Mouse (Mus musculus): ENCODE data around the gene Frs2. TPM values are rescaled to one million over a fixed set of nuclear protein-coding genes. Genes with fewer than 3 reads are reported as not detected.
A peak's percentile ranks its signal among the peaks of the same experiment; 100 is the strongest.
"Not testable (repeated sequence)": the region's sequence is repeated elsewhere in the genome, so short reads cannot be mapped to it uniquely, and the experiment has no call there.

Frs2 gene
- total RNA-seq, 2 experiments from 2014 or later = 28.3 to 29.3 TPM

DNA sequence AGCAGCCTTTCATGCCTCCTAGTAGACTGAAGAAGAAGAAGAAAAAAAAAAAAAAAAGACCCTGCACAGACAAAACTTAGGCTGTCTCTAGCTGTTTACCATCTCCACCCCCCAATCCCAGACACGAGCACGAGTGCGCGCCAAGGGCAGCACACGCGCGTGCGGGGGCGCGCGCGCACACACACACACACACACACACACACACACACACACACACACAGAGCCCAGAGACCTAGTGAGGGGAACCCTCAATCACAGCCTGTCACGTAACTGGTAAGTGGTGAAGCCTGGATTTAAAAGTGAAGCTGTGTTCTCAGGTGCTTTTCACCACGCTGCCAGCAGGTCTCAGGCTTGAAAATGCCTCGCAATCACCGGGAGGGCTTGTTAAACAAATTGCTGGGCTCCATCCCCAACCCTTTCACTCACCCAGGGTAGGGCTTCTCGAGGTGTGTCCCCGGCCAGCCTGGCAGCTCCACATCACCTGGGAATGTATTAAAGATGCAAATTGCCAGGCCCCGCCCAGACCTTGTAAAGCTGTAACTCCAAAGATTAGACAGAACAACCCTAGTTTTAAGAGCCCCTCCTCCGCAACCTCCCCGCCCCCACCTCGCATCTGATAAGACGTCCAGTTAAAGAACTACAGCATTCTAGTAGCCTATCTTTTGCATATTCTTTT, 1.7 kb upstream of the Frs2 start:
- no peak for DNase-seq (ENCODE audit: low spot score in 2 of 2)
- intact Hi-C loops (cut with DNase I) = loop anchor here (5.0 kb wide), 2 partner anchors 57 to 88 kb away; partner anchors contain the start of gene Cct2

GRCm38 (mm10) chr10:117149241-117149640, 907 bp upstream of the Frs2 start:
- intact Hi-C loops (cut with DNase I) = loop anchor here (5.0 kb wide), 2 partner anchors 58 to 87 kb away; partner anchors contain the start of gene Cct2
- DNase-seq (ENCODE audit: low spot score in 2 of 2) = no peak

- DNase-seq (ENCODE audit: low spot score in 2 of 2) = no peak
- intact Hi-C loops (cut with DNase I) = loop anchor here (5.0 kb wide), 2 partner anchors 60 to 85 kb away; partner anchors contain the start of gene Cct2
Measured at GRCm38 (mm10) chr10:117147463-117148360, 622 bp downstream of the Frs2 start.

DNA sequence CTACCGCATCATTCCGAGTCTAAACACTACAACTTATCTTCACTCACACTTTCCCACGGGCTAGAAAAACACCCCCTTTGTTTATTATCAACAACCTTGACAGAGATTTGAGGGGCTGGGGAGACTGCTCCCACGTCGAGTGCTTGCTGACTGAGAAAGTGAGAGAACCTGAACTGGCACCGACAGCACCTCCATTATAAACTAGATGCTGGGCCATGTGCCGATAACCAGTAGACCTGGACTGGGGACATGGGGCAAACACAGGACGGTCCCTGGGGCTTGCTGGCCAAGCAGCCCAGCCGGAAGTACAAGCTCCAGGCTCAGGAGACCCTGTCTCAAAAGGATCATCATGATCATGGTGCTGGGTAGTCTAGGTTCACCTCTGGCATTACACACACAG, 1.9 kb downstream of the Frs2 start:
- intact Hi-C loops (cut with DNase I) = loop anchor here (5.0 kb wide), 2 partner anchors 61 to 84 kb away; partner anchors contain the start of gene Cct2
- no peak for DNase-seq (ENCODE audit: low spot score in 2 of 2)

DNA sequence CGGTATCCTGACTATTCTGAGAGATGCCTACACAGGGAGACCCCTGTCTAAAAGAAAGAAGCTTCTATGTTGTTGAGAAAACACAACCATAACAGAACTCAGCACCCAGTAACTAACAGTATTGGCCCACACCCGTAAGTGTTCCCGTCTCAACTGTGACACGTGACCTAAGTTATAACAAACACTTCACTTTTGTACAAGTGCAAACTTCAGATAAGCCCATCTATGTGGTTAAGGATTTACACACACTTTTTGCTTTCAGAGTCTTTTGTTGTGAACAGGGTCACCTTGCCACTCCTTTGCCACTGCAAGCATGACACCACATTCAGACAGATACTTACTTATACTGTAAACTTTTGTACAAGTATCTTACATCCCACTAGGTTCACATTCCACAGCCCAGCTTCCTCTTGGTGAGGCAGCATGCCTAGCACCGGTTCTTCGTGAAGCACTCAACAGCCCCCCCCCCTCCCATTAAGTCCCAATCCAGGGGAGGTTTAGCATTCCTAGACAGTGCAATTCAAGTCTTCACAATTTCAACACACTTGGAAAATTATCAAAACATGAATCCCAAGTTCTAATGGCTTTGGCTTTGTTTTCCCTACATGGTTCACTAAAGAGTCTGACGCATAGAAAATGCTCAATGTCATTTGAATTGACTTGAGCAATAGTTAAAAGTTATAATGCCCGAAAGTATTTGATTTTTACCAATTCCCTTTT, 2.6 kb downstream of the Frs2 start:
- intact Hi-C loops (cut with DNase I) = loop anchor here (5.0 kb wide), 2 partner anchors 62 to 83 kb away; partner anchors contain the start of gene Cct2
- no peak for DNase-seq (ENCODE audit: low spot score in 2 of 2)

DNA sequence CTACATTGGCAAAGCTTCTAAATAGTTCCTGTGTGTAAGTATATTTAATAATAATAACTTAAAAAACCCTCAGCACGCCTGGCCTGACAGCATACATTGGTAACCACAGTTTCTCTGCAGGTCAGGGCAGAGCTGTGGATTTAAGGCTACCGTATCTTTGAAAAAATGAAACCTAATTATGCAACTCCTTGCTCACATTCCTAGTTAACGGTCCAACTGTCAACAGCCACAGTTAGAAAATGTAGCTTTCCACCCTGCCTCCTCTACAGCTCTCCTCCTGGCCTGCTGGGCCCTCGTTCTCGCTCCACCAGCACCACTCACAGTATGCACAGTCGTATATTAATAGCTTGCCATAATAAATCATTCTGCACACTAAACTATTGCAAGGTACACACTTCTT, 3.7 kb downstream of the Frs2 start:
- intact Hi-C loops (cut with DNase I) = loop anchor here (5.0 kb wide), 2 partner anchors 63 to 82 kb away; partner anchors contain the start of gene Cct2
- no peak for DNase-seq (ENCODE audit: low spot score in 2 of 2)

GRCm38 (mm10) chr10:117144071-117144470, 4.3 kb downstream of the Frs2 start:
- DNase-seq (ENCODE audit: low spot score in 2 of 2) = no peak
- intact Hi-C loops (cut with DNase I) = no loop called here

- no peak for DNase-seq (ENCODE audit: low spot score in 2 of 2)
- intact Hi-C loops (cut with DNase I) = no loop called here
Measured at GRCm38 (mm10) chr10:117143311-117143710, 5.0 kb downstream of the Frs2 start.

DNA sequence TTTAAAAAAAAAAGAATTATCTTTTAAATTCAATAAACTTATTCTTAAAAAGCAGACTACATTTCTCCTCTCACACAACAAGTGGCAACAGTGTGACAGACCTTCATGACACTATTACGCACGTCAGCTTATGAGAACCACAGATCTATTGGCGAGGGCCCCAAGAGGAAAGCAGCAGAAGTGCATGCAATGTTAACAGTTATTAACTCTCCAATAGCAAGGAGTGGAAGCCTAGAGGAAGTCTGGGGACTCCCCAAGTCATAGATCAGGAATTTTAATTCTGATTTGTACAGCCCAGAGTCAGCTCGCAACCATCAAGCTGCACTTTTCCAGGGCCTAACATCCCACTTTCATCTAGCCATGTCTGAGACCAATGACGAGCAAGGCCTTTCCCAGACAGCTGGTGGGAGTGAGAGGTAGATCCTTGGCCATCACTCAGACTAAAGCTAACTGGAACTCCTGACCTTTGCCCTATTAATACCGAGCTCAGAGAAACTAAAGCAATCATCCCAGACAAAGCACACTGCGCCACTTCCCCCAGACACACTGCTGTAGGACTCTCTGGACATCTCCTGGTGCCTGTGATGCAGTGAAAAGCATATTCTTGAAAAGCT, 6.3 kb downstream of the Frs2 start:
- DNase-seq (ENCODE audit: low spot score in 2 of 2) = no peak
- intact Hi-C loops (cut with DNase I) = no loop called here

DNA sequence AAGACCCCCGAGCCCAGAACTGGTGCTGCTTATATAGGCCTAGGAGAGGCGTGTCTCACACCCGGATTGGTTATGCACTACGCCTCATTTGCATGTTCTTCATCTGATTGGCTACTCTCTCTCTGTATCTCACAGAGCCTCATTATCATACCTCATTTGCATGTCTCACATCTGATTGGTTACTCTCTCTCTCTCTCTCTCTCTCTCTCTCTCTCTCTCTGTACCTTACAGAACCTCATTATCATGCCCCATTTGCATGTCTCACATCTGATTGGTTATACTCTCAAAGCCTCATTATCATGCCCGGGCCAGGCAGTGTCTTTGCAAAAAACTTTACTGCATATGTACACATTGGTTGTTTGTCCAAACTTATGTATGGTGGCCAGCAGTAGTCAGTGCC, 16.8 kb downstream of the Frs2 start:
- DNase-seq (ENCODE audit: low spot score in 2 of 2); intact Hi-C loops (cut with DNase I): not testable (repeated sequence)

DNA sequence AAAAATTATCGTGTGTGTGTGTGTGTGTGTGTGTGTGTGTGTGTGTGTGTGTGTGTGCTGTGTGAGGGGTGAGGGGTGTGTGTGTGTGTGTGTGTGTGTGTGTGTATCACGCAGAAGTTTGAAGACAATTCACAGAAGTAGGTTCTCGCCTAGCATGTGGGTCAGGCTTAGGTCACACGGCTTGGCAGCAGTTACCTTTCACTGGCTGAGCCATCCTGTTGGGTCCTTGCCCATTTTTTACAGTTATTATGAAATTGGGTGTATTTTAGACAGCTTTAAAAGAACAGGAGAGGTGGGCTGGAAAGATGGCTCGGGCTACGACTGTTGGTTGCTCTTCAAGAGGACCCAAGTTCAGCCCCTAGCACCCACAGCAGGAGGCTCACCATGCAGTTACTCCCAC, 18.3 kb downstream of the Frs2 start:
- DNase-seq (ENCODE audit: low spot score in 2 of 2) = no peak
- intact Hi-C loops (cut with DNase I) = no loop called here

GRCm38 (mm10) chr10:117128693-117129092, 19.6 kb downstream of the Frs2 start:
- intact Hi-C loops (cut with DNase I) = no loop called here
- DNase-seq (ENCODE audit: low spot score in 2 of 2) = no peak

DNA sequence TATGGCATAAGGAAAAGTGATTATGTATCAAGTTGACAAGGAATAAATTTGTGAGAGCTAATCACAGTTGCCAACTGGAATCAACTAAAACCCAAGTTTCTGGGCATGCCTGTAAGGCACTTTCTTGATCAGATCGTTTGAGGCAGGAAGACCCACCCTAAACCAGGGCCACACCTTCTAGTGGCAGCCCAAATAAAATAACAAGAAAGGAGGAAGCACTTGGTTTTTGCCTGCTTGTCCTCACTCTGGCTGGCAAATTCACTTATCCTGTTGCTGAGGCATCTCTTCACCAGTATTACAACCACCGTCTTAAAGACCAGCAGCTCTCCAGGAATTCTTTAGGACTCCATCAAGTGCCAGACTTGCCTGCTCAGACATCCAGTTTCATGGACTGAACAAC, 20.9 kb downstream of the Frs2 start:
- intact Hi-C loops (cut with DNase I) = no loop called here
- DNase-seq (ENCODE audit: low spot score in 2 of 2) = no peak

- intact Hi-C loops (cut with DNase I) = no loop called here
- DNase-seq (ENCODE audit: low spot score in 2 of 2) = no peak
Measured at GRCm38 (mm10) chr10:117126719-117127118, 21.6 kb downstream of the Frs2 start.

GRCm38 (mm10) chr10:117126233-117126632, 22.1 kb downstream of the Frs2 start:
- intact Hi-C loops (cut with DNase I) = no loop called here
- DNase-seq (ENCODE audit: low spot score in 2 of 2) = no peak

DNA sequence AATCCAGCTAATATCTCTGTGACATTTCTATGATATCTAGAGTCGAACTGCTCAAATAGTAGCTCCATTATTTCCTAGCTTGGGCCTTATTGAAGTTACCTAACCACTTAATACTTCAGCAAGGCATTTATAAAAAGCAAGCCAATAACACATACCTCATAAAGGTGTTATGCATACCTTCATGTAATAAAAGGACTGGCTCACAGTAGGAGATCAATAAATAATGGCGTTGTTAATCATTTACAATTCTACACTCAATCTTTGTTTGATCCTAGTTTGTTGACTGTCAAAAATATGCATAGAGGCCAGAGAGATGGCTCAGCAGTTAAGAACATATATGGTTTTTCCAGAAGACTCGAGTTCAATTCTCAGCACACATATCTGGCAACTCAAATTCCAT, 26.9 kb downstream of the Frs2 start:
- intact Hi-C loops (cut with DNase I) = no loop called here
- no peak for DNase-seq (ENCODE audit: low spot score in 2 of 2)

- intact Hi-C loops (cut with DNase I) = no loop called here
- DNase-seq (ENCODE audit: low spot score in 2 of 2) = no peak
Measured at GRCm38 (mm10) chr10:117120051-117120666, 28.2 kb downstream of the Frs2 start.

GRCm38 (mm10) chr10:117119531-117119930, 28.8 kb downstream of the Frs2 start:
- DNase-seq (ENCODE audit: low spot score in 2 of 2) = peak; percentile 27 to 52
- intact Hi-C loops (cut with DNase I) = no loop called here

DNA sequence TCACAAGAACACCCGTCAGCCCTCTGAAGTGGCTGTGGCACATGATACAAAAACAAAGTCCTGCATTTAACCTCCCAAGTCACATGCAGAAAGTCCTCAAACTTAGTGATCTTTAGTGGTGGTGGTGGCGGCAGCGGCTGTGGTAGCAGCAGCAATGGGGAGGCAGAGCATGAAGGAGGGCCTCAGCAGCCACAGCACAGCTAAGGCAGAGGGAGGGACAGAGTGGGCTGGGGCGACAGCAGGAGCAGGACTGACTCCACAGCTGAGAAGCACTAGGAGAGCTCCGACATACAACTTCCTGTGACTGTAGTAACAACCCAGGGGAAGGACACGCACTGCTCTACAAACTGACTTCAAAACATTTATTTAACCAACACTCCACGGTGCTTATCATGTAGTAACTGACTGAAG, 29.9 kb downstream of the Frs2 start:
- no peak for DNase-seq (ENCODE audit: low spot score in 2 of 2)
- intact Hi-C loops (cut with DNase I) = no loop called here

Measured in left cerebral cortex, postnatal 14 days (tissue).